Mouse (Mus musculus): ENCODE measurements at regions not wholly inside any gene's neighbourhood (a gene's known extent, or its start where the extent isn't known, plus 50 kb on each side); places are given as distances from the start of the nearest gene placed in this dataset.

GRCm38 (mm10) chr1:193430231-193430630, 60.1 kb upstream of the Camk1g start:
- H3K27me3 ChIP-seq, result peaks cover 11% of the 10 kb centered on the region; the same call in 1 of the 2 replicates
- no peak overlapping the region for H3K9ac ChIP-seq (replicated peaks)
- WGBS, result 49% methylated on average over 8 of the region's 8 CpGs
- H3K36me3 ChIP-seq, result no peaks in the 10 kb centered on the region
- no peak for ATAC-seq (ENCODE audit: low FRiP score, low read depth)
- peaks cover 23% of the 10 kb centered on the region for H3K4me1 ChIP-seq
- H3K4me3 ChIP-seq, result no peak overlapping the region
- no peaks in the 10 kb centered on the region for H3K9me3 ChIP-seq
- no peak overlapping the region for H3K4me2 ChIP-seq (replicated peaks)
- H3K27ac ChIP-seq (replicated peaks), result no peak overlapping the region

GRCm38 (mm10) chr1:193423653-193424075, 53.6 kb upstream of the Camk1g start:
- Histone ChIP-seq H3K27me3 (peaks cover 14% of the 10 kb centered on the region; the same call in 1 of the 2 replicates), H3K9ac (replicated peaks) (no peak overlapping the region), H3K4me2 (replicated peaks) (peak overlapping the region; percentile 15), H3K4me3 (no peak overlapping the region), H3K27ac (replicated peaks) (peak overlapping the region; percentile 74), H3K36me3 (no peaks in the 10 kb centered on the region), H3K4me1 (peaks cover 31% of the 10 kb centered on the region), H3K9me3 (no peaks in the 10 kb centered on the region)
- WGBS, result 42% methylated on average over 8 of the region's 8 CpGs
- peak; percentile 68 for ATAC-seq (ENCODE audit: low FRiP score, low read depth)

- ATAC-seq (ENCODE audit: low FRiP score, low read depth), result peak; percentile 64
- no peaks in the 10 kb centered on the region for H3K36me3 ChIP-seq
- 53% methylated on average over 1 of the region's 1 CpGs for WGBS
- H3K9ac ChIP-seq (replicated peaks), result no peak overlapping the region
- no peak overlapping the region for H3K4me3 ChIP-seq
- H3K27ac ChIP-seq (replicated peaks), result peak overlapping the region; percentile 74
- H3K4me2 ChIP-seq (replicated peaks), result no peak overlapping the region
- peaks cover 31% of the 10 kb centered on the region for H3K4me1 ChIP-seq
- peaks cover 14% of the 10 kb centered on the region; the same call in 1 of the 2 replicates for H3K27me3 ChIP-seq
- no peaks in the 10 kb centered on the region for H3K9me3 ChIP-seq
Observed at GRCm38 (mm10) chr1:193422886-193423285, 52.8 kb upstream of the Camk1g start.

GRCm38 (mm10) chr1:193421820-193422219, 51.7 kb upstream of the Camk1g start:
- ATAC-seq (ENCODE audit: low FRiP score, low read depth), result no peak
- 90% methylated on average over 1 of the region's 1 CpGs for WGBS
- H3K9me3 ChIP-seq, result no peaks in the 10 kb centered on the region
- no peak overlapping the region; the same call in 1 of the 2 replicates for H3K27ac ChIP-seq (replicated peaks)
- no peaks in the 10 kb centered on the region for H3K36me3 ChIP-seq
- H3K4me1 ChIP-seq, result peaks cover 31% of the 10 kb centered on the region
- H3K9ac ChIP-seq (replicated peaks), result no peak overlapping the region
- peaks cover 8% of the 10 kb centered on the region; the same call in 1 of the 2 replicates for H3K27me3 ChIP-seq
- H3K4me2 ChIP-seq (replicated peaks), result no peak overlapping the region
- no peak overlapping the region for H3K4me3 ChIP-seq

GRCm38 (mm10) chr1:193421414-193421813, 51.3 kb upstream of the Camk1g start:
- Histone ChIP-seq H3K4me3 (no peak overlapping the region), H3K27me3 (peaks cover 4% of the 10 kb centered on the region; the same call in 1 of the 2 replicates), H3K4me2 (replicated peaks) (no peak overlapping the region), H3K9me3 (no peaks in the 10 kb centered on the region), H3K4me1 (peaks cover 31% of the 10 kb centered on the region), H3K36me3 (no peaks in the 10 kb centered on the region), H3K27ac (replicated peaks) (no peak overlapping the region), H3K9ac (replicated peaks) (no peak overlapping the region)
- ATAC-seq (ENCODE audit: low FRiP score, low read depth), result no peak

MicroRNAs in the stretch of these regions (microRNA counts, 519-probe panel; counts per million panel counts)
- microRNA mmu-miR-205, result 5,937 counts per million, percentile 61 among the panel's probes with 10 or more counts

Small RNAs in the stretch of these regions (microRNA-seq; reads per million reads assigned to microRNA genes)
- 706 reads per million, percentile 74 among the genes with 10 or more reads in this experiment for gene Mir205

Measured in midbrain, embryonic 12.5 days (tissue).